Mouse (Mus musculus): ENCODE measurements around the gene Spag17. TPM values are rescaled to one million over a fixed set of nuclear protein-coding genes. Genes with fewer than 3 reads are reported as not detected.

Gene Spag17
- polyA plus RNA-seq, 1 experiment from 2014 or later: 0.36 TPM

- TF ChIP-seq EP300 (IDR thresholded peaks at IDR 0.05; ENCODE audit: low read depth) (no peak), CTCF (IDR thresholded peaks at IDR 0.05; ENCODE audit: low read depth) (no peak)
- Histone ChIP-seq H3K4me1 (ENCODE audit: insufficient read depth) (no peaks in the 10 kb centered on the region), H3K4me3 (ENCODE audit: low read depth, low read length) (no peak overlapping the region), H3K27me3 (ENCODE audit: insufficient read depth, low read length) (no peaks in the 10 kb centered on the region), H3K36me3 (replicated peaks; ENCODE audit: insufficient read depth, low read length) (no peaks in the 10 kb centered on the region), H3K9me3 (ENCODE audit: low read length) (no peaks in the 10 kb centered on the region), H3K9ac (replicated peaks) (no peak overlapping the region), H3K27ac (ENCODE audit: low read depth) (no peak overlapping the region), H3K4me2 (ENCODE audit: low read depth, low read length) (no peak overlapping the region)
- no peak for ATAC-seq
- WGBS (ENCODE audit: insufficient replicate concordance): 58% methylated on average over 7 of the region's 7 CpGs
- DNase-seq: no peak
Observed at GRCm38 (mm10) chr3:99981046-99981445, 95.8 kb downstream of the Spag17 start.

- H3K4me1 ChIP-seq (ENCODE audit: insufficient read depth): no peaks in the 10 kb centered on the region
- no peaks in the 10 kb centered on the region for H3K27me3 ChIP-seq (ENCODE audit: insufficient read depth, low read length)
- H3K27ac ChIP-seq (ENCODE audit: low read depth): no peak overlapping the region
- no peak overlapping the region for H3K4me2 ChIP-seq (ENCODE audit: low read depth, low read length)
- no peak overlapping the region for H3K4me3 ChIP-seq (ENCODE audit: low read depth, low read length)
- WGBS (ENCODE audit: insufficient replicate concordance): 71% methylated on average over 1 of the region's 1 CpGs
- H3K9me3 ChIP-seq (ENCODE audit: low read length): 0 out of 2 replicates have a peak, but pooled peaks cover 3% of the 10 kb centered on the region
- ATAC-seq: no peak
- no peak for DNase-seq
- no peak for TF ChIP-seq EP300 (IDR thresholded peaks at IDR 0.05; ENCODE audit: low read depth)
- no peak for TF ChIP-seq CTCF (IDR thresholded peaks at IDR 0.05; ENCODE audit: low read depth)
- H3K36me3 ChIP-seq (replicated peaks; ENCODE audit: insufficient read depth, low read length): no peaks in the 10 kb centered on the region
- H3K9ac ChIP-seq (replicated peaks): no peak overlapping the region
Observed at GRCm38 (mm10) chr3:100004676-100005075, 119.5 kb downstream of the Spag17 start.

- DNase-seq: no peak
- Histone ChIP-seq H3K9me3 (ENCODE audit: low read length) (no peaks in the 10 kb centered on the region; the same call in 1 of the 2 replicates), H3K27ac (ENCODE audit: low read depth) (no peak overlapping the region), H3K4me3 (ENCODE audit: low read depth, low read length) (no peak overlapping the region), H3K36me3 (replicated peaks; ENCODE audit: insufficient read depth, low read length) (no peaks in the 10 kb centered on the region), H3K4me1 (ENCODE audit: insufficient read depth) (no peaks in the 10 kb centered on the region), H3K4me2 (ENCODE audit: low read depth, low read length) (no peak overlapping the region), H3K9ac (replicated peaks) (no peak overlapping the region), H3K27me3 (ENCODE audit: insufficient read depth, low read length) (no peaks in the 10 kb centered on the region)
- ATAC-seq: no peak
- TF ChIP-seq EP300 (IDR thresholded peaks at IDR 0.05; ENCODE audit: low read depth) (no peak), CTCF (IDR thresholded peaks at IDR 0.05; ENCODE audit: low read depth) (no peak)
Observed at GRCm38 (mm10) chr3:100009807-100010206, 124.6 kb downstream of the Spag17 start.

GRCm38 (mm10) chr3:100014110-100014509 is 128.9 kb downstream of the Spag17 start:
- Histone ChIP-seq H3K4me1 (ENCODE audit: insufficient read depth) (no peaks in the 10 kb centered on the region), H3K9me3 (ENCODE audit: low read length) (no peaks in the 10 kb centered on the region; the same call in 1 of the 2 replicates), H3K4me3 (ENCODE audit: low read depth, low read length) (no peak overlapping the region), H3K27ac (ENCODE audit: low read depth) (no peak overlapping the region), H3K4me2 (ENCODE audit: low read depth, low read length) (no peak overlapping the region), H3K36me3 (replicated peaks; ENCODE audit: insufficient read depth, low read length) (no peaks in the 10 kb centered on the region), H3K9ac (replicated peaks) (no peak overlapping the region), H3K27me3 (ENCODE audit: insufficient read depth, low read length) (no peaks in the 10 kb centered on the region)
- DNase-seq: no peak
- no peak for ATAC-seq
- TF ChIP-seq EP300 (IDR thresholded peaks at IDR 0.05; ENCODE audit: low read depth): no peak
- no peak for TF ChIP-seq CTCF (IDR thresholded peaks at IDR 0.05; ENCODE audit: low read depth)
- 63% methylated on average over 1 of the region's 1 CpGs for WGBS (ENCODE audit: insufficient replicate concordance)

- H3K4me2 ChIP-seq (ENCODE audit: low read depth, low read length): no peak overlapping the region
- 0 out of 2 replicates have a peak, but pooled peaks have one; percentile 13 for TF ChIP-seq CTCF (IDR thresholded peaks at IDR 0.05; ENCODE audit: low read depth)
- no peak for TF ChIP-seq EP300 (IDR thresholded peaks at IDR 0.05; ENCODE audit: low read depth)
- no peaks in the 10 kb centered on the region for H3K36me3 ChIP-seq (replicated peaks; ENCODE audit: insufficient read depth, low read length)
- ATAC-seq (no peak), DNase-seq (no peak)
- WGBS (ENCODE audit: insufficient replicate concordance): 39% methylated on average over 4 of the region's 4 CpGs
- H3K4me1 ChIP-seq (ENCODE audit: insufficient read depth): no peaks in the 10 kb centered on the region
- H3K27me3 ChIP-seq (ENCODE audit: insufficient read depth, low read length): no peaks in the 10 kb centered on the region
- no peak overlapping the region for H3K27ac ChIP-seq (ENCODE audit: low read depth)
- H3K9me3 ChIP-seq (ENCODE audit: low read length): no peaks in the 10 kb centered on the region
- no peak overlapping the region for H3K4me3 ChIP-seq (ENCODE audit: low read depth, low read length)
- H3K9ac ChIP-seq (replicated peaks): no peak overlapping the region
Observed at GRCm38 (mm10) chr3:100031291-100031690, 146.1 kb downstream of the Spag17 start.

DNA sequence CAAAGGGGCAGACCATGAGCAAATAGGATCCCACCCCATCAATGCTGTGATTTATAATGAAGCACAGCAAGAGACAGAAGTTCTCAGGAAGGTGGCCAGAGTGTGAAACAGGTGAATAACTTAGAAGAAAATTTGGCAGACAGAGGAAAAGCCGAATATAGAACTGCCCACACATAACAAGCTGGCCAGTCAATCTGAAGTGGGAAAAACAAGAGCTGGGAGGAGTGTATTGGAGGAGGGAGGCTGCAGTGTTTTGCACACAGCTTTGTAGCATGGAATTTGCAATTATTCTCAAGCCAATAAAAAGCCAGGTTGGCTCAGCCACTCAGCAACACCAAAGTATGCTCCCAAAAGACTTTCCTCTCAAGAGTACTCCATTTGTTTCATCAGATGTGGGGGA is 147.8 kb downstream of the Spag17 start:
- H3K4me1 ChIP-seq (ENCODE audit: insufficient read depth): no peaks in the 10 kb centered on the region
- H3K4me3 ChIP-seq (ENCODE audit: low read depth, low read length): no peak overlapping the region
- H3K9ac ChIP-seq (replicated peaks): no peak overlapping the region
- DNase-seq (no peak), ATAC-seq (no peak)
- H3K36me3 ChIP-seq (replicated peaks; ENCODE audit: insufficient read depth, low read length): no peaks in the 10 kb centered on the region
- WGBS (ENCODE audit: insufficient replicate concordance): 69% methylated on average over 1 of the region's 1 CpGs
- H3K27me3 ChIP-seq (ENCODE audit: insufficient read depth, low read length): no peaks in the 10 kb centered on the region
- H3K27ac ChIP-seq (ENCODE audit: low read depth): no peak overlapping the region
- no peak overlapping the region for H3K4me2 ChIP-seq (ENCODE audit: low read depth, low read length)
- TF ChIP-seq CTCF (IDR thresholded peaks at IDR 0.05; ENCODE audit: low read depth) (no peak), EP300 (IDR thresholded peaks at IDR 0.05; ENCODE audit: low read depth) (no peak)
- no peaks in the 10 kb centered on the region for H3K9me3 ChIP-seq (ENCODE audit: low read length)

Data from liver, postnatal 0 days (tissue).